Mouse (Mus musculus) lung, postnatal 36 days (tissue): ENCODE measurements at regions not wholly inside any gene's neighbourhood (a gene's known extent, or its start where the extent isn't known, plus 50 kb on each side); places are given as distances from the start of the nearest gene placed in this dataset.

Source experiments
- DNase-seq: peaks from one replicate; pipeline ENCODE4 v3.0.0; 2022; ENCODE audit warnings: mixed read lengths

DNA sequence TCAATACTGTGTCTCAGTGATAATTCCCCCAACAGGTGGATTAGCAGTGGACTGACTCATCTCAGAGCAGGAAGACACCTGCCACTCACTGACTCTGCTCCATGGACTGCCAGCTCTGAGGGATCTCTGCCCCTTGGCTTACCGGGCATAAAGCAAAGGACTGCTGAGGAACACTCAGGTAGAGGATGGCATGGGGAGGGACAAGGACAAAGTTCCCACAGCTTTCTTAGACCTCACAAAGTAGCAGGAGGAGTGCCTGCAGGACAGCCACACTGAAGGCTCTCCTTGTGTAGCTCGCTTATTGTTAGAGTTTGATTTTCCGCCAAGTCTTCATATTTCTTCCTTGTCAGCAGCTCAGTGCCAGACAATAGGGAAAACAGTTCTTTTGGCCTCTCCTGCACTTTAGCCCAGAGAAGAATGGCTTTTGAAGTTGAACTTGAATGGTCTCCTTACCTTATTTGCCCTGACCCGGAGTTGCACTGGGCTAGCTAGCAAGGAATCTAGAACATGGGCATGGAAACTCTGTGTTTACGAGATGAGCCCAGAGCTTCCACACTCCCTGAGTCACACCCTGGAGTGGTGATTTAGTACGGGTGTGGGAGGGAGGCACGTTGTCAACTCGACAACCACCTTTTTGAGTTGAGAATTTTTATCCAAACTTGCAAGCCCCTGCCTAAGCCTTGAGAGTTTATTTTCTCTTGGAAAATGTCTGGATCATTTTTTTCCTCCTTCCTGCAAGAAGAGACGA, 331.4 kb downstream of the Cog6 start:
- DNase-seq, result peak; percentile 76

DNA sequence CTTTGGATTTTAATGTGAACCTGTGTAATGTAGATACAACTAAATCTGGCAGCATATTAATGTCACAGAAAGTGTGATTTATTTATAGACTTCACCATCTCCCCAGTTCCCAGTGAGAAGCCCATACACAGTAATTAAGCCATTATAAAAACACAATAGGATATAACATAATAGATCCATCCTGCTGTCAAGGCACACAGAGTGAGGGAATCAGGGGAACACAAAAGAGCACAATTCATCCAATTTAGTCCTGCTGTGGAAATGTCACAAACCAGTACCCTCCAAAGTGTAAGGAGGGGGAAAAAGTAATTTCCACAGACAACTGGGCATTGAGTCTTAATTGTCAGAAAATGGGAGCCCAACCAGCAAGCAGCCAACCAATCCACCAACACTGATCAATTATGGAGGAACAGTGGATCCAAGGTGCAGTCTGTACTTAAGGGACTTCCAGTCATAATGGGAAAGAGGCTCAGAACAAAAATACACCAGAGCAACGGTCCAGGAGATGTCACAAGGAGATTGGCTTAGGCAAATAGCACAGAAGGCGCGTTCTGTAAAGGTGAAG, 336.1 kb downstream of the Cog6 start:
- DNase-seq, result no peak

DNA sequence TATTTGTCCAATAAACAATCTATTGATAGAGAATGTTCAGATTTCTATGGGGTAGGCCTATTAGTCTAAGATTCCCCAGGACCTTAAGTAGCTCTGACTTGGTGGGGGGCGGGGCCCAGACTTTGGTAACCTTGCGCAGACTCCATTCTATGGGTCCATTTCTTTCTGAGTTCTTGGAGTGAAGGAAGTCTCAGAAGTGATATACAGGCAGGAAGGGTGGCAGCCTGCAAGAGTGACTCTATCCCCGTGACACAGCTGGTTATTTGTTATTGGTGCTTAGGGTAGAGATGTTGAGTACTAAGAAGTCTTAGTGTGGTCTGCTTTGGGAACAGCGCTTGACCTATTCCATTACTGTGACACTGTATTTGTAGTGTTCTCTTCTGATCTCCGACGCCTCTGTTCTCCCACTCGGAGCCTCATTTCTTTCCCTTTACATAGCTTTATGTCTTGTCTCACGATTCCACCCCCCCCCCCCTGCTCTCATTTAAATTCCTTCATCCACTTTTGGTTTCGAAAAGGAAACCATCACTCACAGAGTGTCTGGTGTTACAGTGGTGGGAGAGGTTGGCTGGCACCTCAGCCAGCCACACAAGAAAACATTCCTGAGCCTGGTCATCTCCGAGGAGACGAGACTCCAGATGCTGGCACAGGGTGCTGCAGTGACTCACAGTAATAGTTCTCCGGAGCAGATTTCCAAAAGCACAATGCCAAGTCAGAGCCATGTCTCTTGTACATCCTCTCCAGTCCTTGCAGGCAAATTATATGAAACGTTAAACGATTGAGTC, 340.0 kb downstream of the Cog6 start:
- DNase-seq, result peak; percentile 66

DNA sequence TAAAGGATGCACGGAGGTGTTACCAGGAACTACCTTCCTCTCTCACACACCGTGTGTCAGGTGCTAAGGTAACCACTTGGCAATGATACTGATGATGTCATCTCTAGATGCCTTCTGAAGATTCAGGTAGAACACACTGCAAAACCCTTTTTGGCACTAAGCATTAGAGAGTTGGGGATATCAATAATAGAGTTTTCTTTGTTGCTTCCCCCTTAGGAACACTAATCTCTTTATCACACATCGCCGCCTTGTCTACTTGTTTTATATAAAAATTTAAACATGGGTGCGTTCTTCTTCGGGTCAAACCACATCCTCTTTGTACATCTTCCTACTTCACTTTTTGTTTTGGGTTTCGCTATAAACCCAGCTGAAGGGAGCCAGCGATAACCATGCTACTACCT, 346.4 kb downstream of the Cog6 start:
- no peak for DNase-seq

DNA sequence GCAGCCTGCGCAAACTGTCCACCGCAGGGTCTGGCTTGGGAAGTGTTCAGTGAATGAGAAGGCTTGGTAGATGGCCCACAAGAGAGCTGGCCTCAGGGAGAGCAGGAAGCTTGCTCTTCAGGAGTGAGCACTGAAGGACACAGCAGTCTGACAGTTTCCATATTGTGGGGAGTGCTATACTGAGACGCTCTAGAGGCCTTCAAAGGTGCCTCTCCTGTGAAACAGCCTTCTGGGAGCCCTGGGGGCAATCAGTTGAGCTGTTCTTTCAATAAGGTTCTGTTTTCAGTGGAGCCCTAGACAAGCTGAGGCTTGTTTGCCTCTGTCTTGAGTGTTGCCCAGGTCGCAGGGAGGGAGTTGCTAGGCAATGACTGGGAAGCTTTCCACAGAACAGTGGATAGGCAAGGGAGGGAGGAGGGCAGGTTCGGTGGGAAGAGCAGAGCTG, 353.9 kb downstream of the Cog6 start:
- DNase-seq, result peak; percentile 48

DNA sequence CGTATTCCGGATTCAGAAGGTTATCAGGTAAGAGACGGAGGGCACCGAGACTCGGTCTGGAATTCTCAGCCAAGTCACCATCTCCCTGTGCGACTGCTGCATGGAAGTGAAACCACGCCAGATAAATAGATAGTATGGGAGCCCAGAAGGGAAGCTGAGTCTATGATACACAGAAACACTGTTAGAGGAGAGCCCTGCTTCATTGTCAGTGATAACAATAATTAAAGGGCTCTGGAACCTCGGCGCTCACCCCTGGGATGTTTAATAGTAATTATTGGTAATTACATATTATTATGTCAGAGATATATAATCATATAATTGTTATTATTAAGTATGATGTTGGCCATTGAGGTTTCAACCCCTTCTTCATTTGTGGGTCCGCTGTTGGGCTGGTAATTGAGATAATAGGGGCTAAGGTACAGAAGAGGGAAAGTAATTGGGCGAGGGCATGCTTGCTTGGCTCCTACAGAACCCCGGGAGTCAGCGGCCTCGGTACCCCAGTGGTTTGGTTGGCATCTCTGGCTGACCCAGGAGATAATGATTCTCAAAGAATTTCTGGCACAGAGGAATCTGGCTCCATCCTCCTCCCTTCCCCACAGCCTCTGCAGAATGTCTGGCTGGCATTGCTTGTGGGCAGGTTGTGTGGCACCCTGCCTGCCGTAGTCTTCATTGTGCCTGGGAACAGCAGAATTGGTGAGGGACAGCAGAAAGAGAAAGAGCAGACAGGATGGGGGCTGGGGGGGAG, 354.7 kb downstream of the Cog6 start:
- DNase-seq, result no peak

DNA sequence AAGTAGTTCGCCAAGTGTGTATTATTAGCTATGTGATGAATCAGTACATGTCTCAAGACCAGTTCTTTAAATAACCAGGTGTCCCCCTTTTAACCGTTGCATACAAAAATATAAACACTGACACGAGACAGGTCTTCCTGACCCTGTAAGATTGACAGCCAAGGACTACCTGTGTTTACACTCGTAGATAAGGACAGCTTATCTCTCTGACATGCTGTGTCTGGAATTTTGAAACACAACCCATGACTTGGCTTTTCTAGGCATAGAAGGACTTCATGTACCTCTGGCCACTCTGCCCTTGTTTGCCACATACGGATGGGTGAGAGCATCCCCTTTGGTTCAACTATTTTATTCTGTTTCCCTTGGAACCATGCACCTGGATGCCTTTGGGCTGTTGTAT, 364.0 kb downstream of the Cog6 start:
- DNase-seq, result no peak

DNA sequence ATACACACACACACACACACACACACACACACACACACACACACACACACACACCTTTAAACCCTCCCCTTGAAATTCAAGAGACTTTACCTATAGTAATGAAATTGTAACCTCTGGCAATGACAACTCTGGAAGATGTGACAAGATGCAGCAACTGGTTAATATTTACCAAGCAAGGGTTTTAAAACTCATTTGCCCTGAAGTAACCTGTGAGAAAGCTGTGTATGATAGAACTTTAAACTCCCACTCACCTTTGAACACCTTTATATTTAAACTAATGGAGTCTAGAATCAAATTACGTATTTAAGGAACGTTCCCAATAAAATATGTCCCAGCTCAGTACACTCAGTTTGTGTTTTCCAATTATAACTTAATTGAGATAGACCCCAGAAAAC, 364.6 kb downstream of the Cog6 start:
- no peak for DNase-seq

DNA sequence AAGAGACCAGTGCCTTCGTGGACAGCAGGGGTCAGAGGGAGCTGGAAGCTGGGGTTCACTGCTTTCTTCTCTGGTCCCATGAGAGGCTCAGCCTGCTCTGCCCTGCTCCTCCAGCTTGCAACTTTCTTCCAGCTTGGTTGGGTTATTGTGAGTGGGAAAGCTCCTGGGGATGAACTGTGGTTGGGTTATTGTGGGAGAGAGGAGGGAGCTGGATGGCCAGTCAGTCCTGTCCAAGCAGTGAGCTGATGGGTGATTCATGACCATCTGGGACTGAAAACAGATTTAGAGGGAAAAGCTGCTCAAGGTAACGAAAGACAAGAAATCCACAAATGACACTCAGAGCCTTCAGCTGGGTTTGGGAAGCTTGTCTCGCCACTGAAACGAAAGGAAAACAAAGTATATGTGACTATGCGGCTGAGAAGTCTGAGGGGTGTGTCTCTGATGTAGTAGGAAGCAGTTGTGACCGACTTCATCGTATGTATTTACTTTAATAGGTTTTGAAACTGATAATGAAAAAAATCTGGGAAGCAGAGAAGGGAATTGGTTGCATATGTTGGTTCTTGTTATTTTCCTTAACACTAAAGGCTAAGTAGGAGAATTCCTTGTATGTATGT, 365.1 kb downstream of the Cog6 start:
- no peak for DNase-seq

DNA sequence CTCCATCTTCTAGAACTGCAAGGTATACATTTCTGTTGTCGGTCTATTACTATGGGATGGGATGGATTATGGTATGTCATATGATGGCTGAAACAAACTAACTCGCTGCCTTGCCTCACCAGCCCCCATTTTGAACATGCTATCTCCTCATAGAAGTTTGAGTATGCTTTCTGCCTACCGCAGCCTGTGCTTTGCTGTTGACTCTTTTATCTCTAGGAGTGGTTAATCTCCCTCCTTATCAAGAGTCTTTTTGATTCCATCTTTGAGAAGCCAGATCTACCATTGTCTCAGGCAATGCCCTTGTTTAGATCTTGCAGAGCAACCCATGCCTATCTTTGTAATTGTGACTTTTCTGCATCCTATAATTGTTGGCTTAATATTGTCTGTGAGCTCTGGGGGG, 367.0 kb downstream of the Cog6 start:
- DNase-seq, result no peak

DNA sequence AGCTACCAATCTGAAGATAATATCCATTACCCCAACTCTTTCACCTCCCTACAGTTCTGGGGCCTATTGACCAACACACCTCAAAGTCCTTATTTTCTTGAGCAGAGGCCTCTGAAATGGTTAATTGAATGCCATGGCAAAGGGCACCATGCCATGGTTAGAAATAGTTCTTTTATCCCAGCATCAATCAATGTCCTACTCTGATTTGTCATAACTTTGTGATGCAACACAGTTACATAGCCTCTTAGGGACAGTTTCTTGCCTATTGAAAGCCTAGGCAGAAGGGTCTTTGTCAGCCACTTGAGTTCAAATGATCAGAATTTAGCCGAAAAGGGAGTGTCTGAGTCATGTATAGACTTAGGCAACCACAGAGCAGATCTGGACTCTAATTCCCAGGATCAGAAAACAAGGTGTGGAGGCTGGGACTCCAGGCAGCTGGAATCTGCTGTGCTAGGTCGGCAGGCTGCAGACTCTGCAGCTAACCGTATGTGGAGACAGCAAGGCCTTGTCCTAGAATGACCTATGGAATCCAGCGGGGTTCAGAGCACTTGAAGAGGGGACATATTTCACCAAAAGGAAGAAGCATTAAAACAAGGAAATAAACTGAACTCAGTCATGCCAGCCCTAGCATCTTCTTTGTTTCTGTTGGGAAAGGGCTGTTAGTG, 368.1 kb downstream of the Cog6 start:
- no peak for DNase-seq

DNA sequence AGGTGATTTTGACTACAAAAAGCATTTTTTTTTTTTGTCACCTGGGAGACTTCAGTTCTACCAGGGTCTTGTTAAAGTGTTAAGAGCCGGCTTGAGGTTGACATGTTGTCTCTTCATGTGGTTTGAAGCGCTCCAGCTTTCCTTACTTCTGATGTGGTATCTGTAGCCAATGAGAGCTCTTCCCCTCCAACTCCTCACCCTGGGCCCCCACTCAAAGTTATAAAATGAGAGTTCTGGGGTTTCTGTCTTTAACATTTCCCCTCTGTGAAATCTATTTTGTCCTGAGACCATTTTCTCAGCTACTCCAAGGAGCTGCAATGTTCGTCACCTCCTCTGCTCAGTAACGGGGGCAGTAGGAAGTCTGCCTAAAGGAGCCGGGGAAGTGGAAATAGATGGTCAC, 369.1 kb downstream of the Cog6 start:
- DNase-seq, result no peak

DNA sequence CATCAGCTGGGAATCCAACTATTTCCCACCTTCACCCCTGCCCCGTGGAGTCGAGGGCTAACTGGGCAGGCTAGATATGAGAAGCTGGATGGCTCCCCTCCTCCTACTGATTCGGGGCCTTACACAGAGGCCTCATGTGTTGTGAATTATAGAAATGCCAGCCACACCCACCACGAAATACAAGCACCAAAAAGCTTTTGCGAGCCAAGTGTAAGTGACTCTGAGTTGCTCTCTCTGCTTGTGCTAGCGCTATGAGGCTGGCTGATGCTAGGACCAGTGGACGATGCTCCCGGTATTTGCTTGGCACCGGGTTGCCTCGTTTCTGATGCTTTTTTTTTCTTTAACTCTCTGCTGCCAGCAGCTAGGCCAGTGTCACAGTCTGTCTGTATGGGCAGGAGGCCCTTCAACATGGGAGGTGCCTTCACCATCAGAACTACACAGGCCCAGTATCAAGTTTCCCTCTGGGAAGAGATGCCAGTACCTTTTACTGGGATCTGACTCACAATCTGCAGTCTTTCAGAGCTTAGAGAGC, 369.8 kb downstream of the Cog6 start:
- no peak for DNase-seq

DNA sequence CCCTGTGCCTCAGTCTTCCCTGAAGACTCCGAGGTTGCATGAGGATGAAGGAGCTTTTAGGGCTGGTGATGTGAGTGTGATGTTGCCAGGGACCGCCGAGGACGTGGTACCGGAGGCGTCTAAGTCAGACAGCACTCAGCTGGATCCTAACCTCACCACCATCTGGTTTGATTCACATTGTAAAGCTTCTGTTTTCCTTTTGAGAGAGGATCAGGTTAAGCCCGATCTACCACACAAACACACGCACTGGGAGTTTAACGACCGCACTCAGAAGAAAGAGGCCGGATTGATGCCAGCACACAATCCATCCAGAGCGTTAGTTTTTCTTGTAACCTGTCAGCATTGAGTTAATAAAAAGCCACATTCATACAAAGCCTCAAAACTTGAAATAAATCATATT, 371.9 kb downstream of the Cog6 start:
- DNase-seq, result no peak

DNA sequence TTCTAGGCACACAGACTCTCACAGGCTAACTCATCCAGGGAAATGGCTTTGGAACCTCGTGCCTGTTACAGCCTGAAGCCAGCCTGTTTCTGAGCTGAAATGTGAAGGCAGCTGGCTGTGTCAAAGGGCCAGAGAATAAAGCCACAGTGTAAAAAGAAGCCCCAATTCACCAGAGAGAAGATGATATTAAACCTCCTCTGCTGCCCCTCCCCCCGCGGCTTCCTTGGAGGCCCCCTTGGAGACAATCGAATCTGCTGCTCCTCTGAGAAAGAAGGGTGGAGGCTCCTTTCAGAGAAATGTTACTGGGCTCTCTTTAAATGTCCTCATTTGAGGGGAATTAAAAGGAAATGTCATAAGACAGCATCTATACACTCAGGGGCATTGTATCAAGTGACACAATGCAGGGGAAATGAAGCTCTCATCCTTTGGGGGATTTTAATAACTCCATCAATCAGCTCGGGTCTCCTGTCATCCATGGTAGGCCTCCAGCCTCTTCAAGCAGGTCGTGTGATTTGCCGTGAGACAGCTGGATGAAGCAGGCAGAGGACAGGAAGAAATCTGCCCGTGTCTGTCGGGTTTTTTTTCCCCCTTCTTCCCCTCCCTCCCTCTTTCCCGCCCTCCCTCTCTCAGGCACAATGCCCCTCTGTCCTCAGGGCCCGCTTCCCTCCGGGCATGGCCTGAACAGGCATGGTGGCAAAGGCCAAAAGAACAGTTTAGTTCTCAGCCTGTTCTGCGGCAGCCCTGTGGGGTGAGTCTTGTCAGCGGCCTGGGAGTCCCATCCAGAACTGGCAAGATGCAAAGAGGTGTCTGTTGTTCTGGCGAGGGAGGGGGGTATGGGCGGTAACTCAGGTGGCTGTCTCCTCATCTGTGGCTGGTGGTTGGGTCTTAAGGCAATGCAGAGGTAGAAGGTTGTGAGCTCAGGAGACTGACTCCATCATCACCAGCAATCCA, 372.6 kb downstream of the Cog6 start:
- DNase-seq, result no peak

DNA sequence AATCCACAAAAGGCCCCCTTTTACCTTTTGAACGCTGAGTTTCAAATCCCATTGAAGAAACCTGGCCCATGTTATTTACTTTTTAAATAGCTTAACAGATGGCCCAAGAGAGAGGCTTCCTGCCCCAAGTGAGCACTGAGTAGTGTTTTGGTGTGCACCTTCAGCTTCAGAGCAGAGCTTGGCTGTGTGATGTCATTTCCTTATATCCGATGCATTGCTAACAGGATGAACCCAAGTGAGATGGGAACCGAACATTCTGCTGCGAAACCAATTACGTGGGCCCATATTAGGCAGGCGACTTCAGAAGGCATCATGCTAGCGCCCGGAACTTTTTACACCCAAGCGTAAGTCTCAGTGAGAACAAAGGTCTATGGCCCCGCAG, 373.2 kb downstream of the Cog6 start:
- DNase-seq, result no peak

DNA sequence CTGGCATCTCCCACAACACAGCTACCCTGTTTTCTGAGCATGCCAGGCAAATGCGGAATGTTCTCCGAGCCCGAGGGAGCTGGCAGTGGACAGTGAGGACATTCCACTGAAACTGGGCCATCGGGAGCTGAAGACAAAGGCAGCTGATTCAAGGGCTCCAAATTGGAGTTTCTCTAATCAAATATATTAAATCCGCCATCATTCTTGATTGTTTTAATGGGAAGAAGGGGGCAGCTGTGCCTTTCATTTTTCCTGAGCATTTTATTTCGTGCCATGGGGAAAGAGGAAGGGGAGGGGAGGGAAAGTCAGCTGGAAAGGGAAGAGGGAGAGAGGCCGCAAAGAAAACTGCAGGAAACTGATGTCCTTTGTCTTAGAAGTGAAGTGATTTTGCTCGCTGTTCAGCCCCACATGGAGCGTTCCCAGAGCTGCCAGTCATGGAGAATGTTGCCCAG, 373.9 kb downstream of the Cog6 start:
- DNase-seq, result no peak

DNA sequence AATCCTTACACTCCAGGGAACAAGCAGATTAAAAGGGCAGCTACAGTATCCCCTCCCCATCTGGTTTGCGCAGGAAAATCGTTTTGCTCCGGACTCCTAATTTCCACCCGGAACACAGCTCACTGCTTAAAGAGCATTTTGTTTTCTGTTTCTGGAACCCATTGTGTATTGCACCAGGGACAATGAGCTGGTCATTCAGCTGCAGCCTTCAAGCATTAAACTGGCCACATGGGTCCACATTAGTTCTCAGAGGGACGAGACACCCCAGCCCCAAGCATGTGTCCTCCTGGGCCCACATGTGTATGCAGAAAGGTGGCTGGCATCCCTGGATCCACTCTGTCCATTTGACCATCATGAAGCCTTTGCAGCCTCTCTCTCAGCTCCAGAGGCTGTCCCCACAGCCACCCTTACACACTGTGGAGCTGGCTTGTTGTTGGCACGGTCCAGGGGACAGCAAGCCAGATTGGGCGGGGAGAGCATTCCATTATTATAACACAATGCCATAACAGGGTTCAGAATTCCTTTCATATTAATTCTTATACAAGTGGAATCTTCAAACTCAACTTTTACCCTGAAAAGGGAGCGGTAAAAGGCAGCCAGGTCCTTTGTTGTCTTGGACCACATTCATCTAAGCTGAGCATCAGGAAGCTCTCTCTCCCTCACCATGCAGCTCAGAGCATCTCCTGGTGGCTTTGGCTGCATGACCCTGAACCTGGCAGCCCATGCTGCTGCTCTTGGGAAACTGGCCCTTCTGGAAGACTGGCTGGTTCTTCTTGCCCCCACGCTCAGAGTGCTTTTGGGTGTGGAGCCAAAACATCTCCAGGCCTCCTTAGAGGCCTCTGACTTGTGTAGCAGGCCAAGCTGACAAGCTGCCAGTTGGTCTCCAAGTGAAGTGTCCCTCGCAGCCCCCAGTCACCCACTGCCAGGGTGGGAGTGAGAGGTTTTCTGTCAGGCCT, 373.4 kb downstream of the Foxo1 start:
- peak; percentile 75 for DNase-seq
